8 mouse cellular contexts compared by ENCODE assay signal in genomic region chr2:119035397-119035745, GRCm38 (mm10). TPM values are rescaled to one million over a fixed set of nuclear protein-coding genes. Genes with fewer than 3 reads are reported as not detected.
DNase-seq lines count a peak whose midpoint lies in the region; ATAC-seq and TF ChIP-seq lines count a peak whose summit lies in the region.

No protein-coding gene starts in this region.

- peak overlapping the region; percentile 51; the same call in 1 of the 2 replicates for H3K4me2 ChIP-seq in CH12.LX (ENCODE audit: insufficient read depth, low read depth, poor library complexity, severe bottlenecking)
- peak overlapping the region; percentile 75 for H3K4me2 ChIP-seq in heart, embryonic 16.5 days (ENCODE audit: low read depth, low read length)
- peak overlapping the region; percentile 83 for H3K4me2 ChIP-seq in liver, postnatal 0 days (ENCODE audit: low read depth, low read length)

- no peak for TF ChIP-seq RAD21 in CH12.LX (IDR thresholded peaks at IDR 0.05; ENCODE audit: low read depth, low read length)

- no peak for TF ChIP-seq EP300 in CH12.LX (IDR thresholded peaks at IDR 0.05; ENCODE audit: low read length)
- TF ChIP-seq EP300 in liver, postnatal 0 days (IDR thresholded peaks at IDR 0.05; ENCODE audit: low read depth) = no peak

- H3K9me3 ChIP-seq in CH12.LX (replicated peaks; ENCODE audit: low read length) = no peaks in the 10 kb centered on the region
- H3K9me3 ChIP-seq in heart, embryonic 16.5 days (replicated peaks; ENCODE audit: control insufficient read depth, low read length) = no peaks in the 10 kb centered on the region
- H3K9me3 ChIP-seq in liver, postnatal 0 days (ENCODE audit: low read length) = no peaks in the 10 kb centered on the region

- peak overlapping the region; percentile 90 for H3K27ac ChIP-seq in gastrocnemius, adult 2 months
- peak overlapping the region; percentile 52; the same call in 1 of the 2 replicates for H3K27ac ChIP-seq in CH12.LX (ENCODE audit: insufficient read depth, low read depth)
- peak overlapping the region; percentile 94 for H3K27ac ChIP-seq in heart, embryonic 16.5 days (ENCODE audit: low read length)
- H3K27ac ChIP-seq in liver, postnatal 0 days (ENCODE audit: low read depth) = peak overlapping the region; percentile 69

- TF ChIP-seq CTCF in gastrocnemius, adult 2 months (IDR thresholded peaks at IDR 0.05) = no peak
- TF ChIP-seq CTCF in CH12.LX (conservative IDR thresholded peaks at IDR 0.05 in 1 of 2, IDR thresholded peaks at IDR 0.05 in 1 of 2; ENCODE audit: low read depth in 2 of 2, low read length in 2 of 2) = no peak
- TF ChIP-seq CTCF in liver, postnatal 0 days (IDR thresholded peaks at IDR 0.05; ENCODE audit: low read depth) = no peak

- H3K9ac ChIP-seq in CH12.LX (ENCODE audit: insufficient read depth, low read depth) = peak overlapping the region; percentile 77
- peak overlapping the region; percentile 95 for H3K9ac ChIP-seq in heart, embryonic 16.5 days (ENCODE audit: low read length)
- H3K9ac ChIP-seq in liver, postnatal 0 days (replicated peaks) = peak overlapping the region; percentile 73

- intact Hi-C loops in gastrocnemius, adult 2 months (cut with DNase I) = loop anchor here (10.0 kb wide), 1 partner anchor 249 kb away; the partner anchor contains the start of gene Vps18

- H3K4me1 ChIP-seq in CH12.LX (ENCODE audit: control insufficient read depth in 1 of 2, insufficient read depth in 2 of 2) = peaks cover 4 to 18% of the 10 kb centered on the region in 2 experiments; a peak in 3 of 4 replicates
- peaks cover 12% of the 10 kb centered on the region for H3K4me1 ChIP-seq in heart, embryonic 16.5 days (ENCODE audit: control insufficient read depth, insufficient read depth, low read length)
- H3K4me1 ChIP-seq in liver, postnatal 0 days (ENCODE audit: insufficient read depth) = peaks cover 5% of the 10 kb centered on the region

- H3K4me3 ChIP-seq in gastrocnemius, adult 2 months = peak overlapping the region; percentile 72
- peak overlapping the region; percentile 80 to 95 (median 88) for H3K4me3 ChIP-seq in CH12.LX (replicated peaks in 1 of 3; ENCODE audit: low read depth in 2 of 3, low read length in 2 of 3, poor library complexity in 1 of 3)
- peak overlapping the region; percentile 99 for H3K4me3 ChIP-seq in heart, embryonic 16.5 days (ENCODE audit: low read length)
- peak overlapping the region; percentile 64 for H3K4me3 ChIP-seq in liver, postnatal 0 days (ENCODE audit: low read depth, low read length)

- whole genome bisulfite sequencing in heart, embryonic 16.5 days = 11% methylated on average over 7 of the region's 7 CpGs
- WGBS in liver, postnatal 0 days (ENCODE audit: insufficient replicate concordance) = 13% methylated on average over 7 of the region's 7 CpGs

- ATAC-seq in heart, embryonic 16.5 days (replicated peaks; ENCODE audit: extremely low read depth, insufficient read depth, low FRiP score) = no peak
- no peak for ATAC-seq in liver, postnatal 0 days
- no peak for ATAC-seq in granulocyte monocyte progenitor cell, adult 5-6 weeks (replicated peaks; ENCODE audit: poor library complexity, severe bottlenecking)

- no peak for DNase-seq in gastrocnemius, adult 2 months
- no peak for DNase-seq in gastrocnemius, postnatal 10 days
- no peak for DNase-seq in CH12.LX (ENCODE audit: extremely low read depth)
- no peak for DNase-seq in liver, postnatal 0 days
- DNase-seq in adrenal gland, adult 8-10 months = no peak
- DNase-seq in cerebellum, adult 11 months = no peak

- no peak for TF ChIP-seq POLR2A in CH12.LX (IDR thresholded peaks at IDR 0.05; ENCODE audit: low read depth, low read length)

- peaks cover 13% of the 10 kb centered on the region for H3K27me3 ChIP-seq in CH12.LX (replicated peaks)
- H3K27me3 ChIP-seq in heart, embryonic 16.5 days (ENCODE audit: control insufficient read depth, insufficient read depth, low read length) = no peaks in the 10 kb centered on the region
- no peaks in the 10 kb centered on the region for H3K27me3 ChIP-seq in liver, postnatal 0 days (ENCODE audit: insufficient read depth, low read length)

- peaks cover 13% of the 10 kb centered on the region for H3K79me2 ChIP-seq in CH12.LX (replicated peaks; ENCODE audit: control insufficient read depth, extremely low read depth, insufficient read depth, poor library complexity, severe bottlenecking)

- dilution Hi-C loops in CH12.LX (cut with MboI; ENCODE audit: extremely low pct_ligation_motif_present, extremely low pct_unique_long_range_greater_than_20kb, low sequenced_read_pairs) = no loop called here

- in situ Hi-C loops in CH12.LX (cut with MboI; ENCODE audit: low pct_ligation_motif_present, low pct_unique_long_range_greater_than_20kb, low sequenced_read_pairs) = loop anchor here (5.0 kb wide), 1 partner anchor 152 kb away; no protein-coding TSS in a partner anchor

- H3K36me3 ChIP-seq in CH12.LX (replicated peaks in 1 of 2; ENCODE audit: control insufficient read depth in 1 of 2, insufficient read depth in 1 of 2, low read length in 1 of 2) = peaks cover 28 to 35% of the 10 kb centered on the region in 2 experiments
- H3K36me3 ChIP-seq in heart, embryonic 16.5 days (ENCODE audit: control insufficient read depth, insufficient read depth) = peaks cover 11% of the 10 kb centered on the region; the same call in 1 of the 2 replicates
- peaks cover 19% of the 10 kb centered on the region for H3K36me3 ChIP-seq in liver, postnatal 0 days (replicated peaks; ENCODE audit: insufficient read depth, low read length)

TF ChIP-seq in CH12.LX, 34 proteins besides CTCF, POLR2A, EP300 and RAD21:
- TF ChIP-seq SIN3A (IDR thresholded peaks at IDR 0.05; ENCODE audit: low read length) (peak; percentile 39; the same call in 1 of the 2 replicates), NRF1 (IDR thresholded peaks at IDR 0.05; ENCODE audit: low read depth, low read length) (no peak), NELFE (IDR thresholded peaks at IDR 0.05; ENCODE audit: low read depth, low read length) (no peak), KAT2A (IDR thresholded peaks at IDR 0.05; ENCODE audit: insufficient replicate concordance, low read length) (no peak), MYC (IDR thresholded peaks at IDR 0.05; ENCODE audit: low read depth, low read length) (0 out of 2 replicates have a peak, but pooled peaks have one; percentile 51), IRF4 (IDR thresholded peaks at IDR 0.05; ENCODE audit: low read depth, low read length) (no peak)

RNA-seq across cellular contexts. Expression of gene Rpusd2, which starts 0.8 kb away (rescaled TPM):
- total RNA-seq in gastrocnemius, adult 2 months (2021) = 1 to 10 TPM; 2.8 to 3.4 TPM
- total RNA-seq in gastrocnemius, postnatal 10 days (2021) = 1 to 10 TPM; 3.8 to 4.3 TPM
- 14.7 and 14.8 TPM in 2 replicates for total RNA-seq in CH12.LX (2012; rRNA removed)
- total RNA-seq in CH12.LX (2014; rRNA removed) = 9.3 and 10.7 TPM in 2 replicates
- polyA plus RNA-seq in CH12.LX (2012; ENCODE audit: insufficient read length, low read depth) = 12.3 and 13.7 TPM in 2 replicates
- polyA plus RNA-seq in heart, embryonic 16.5 days (2015; fragmentation: Nextera tagmentation; extraction: Ambion mirVana) = 3.6 and 5.3 TPM in 2 replicates
- 1.3 and 2.1 TPM in 2 replicates for polyA plus RNA-seq in liver, postnatal 0 days (2015; fragmentation: Nextera tagmentation; extraction: Ambion mirVana)
- 1 to 10 TPM; 5.1 to 8.2 (median 7.2) TPM for total RNA-seq in adrenal gland, adult 8-10 months (2022)
- 15.8 and 16.0 TPM in 2 replicates for total RNA-seq in granulocyte monocyte progenitor cell, adult 5-6 weeks (2014; fragmentation: Nextera tagmentation)
- 15.0 and 15.8 TPM in 2 replicates for total RNA-seq in granulocyte monocyte progenitor cell, adult 5-6 weeks (2017)

RNA-seq across cellular contexts. Expression of gene Ccdc32, which starts 6.2 kb away (rescaled TPM):
- total RNA-seq in gastrocnemius, adult 2 months (2021) = 1 to 10 TPM; 3.2 to 4.8 TPM
- total RNA-seq in gastrocnemius, postnatal 10 days (2021) = 1 to 10 TPM; 7.4 to 8.2 TPM
- total RNA-seq in CH12.LX (2012; rRNA removed) = 11.7 and 13.9 TPM in 2 replicates
- 17.6 and 18.3 TPM in 2 replicates for total RNA-seq in CH12.LX (2014; rRNA removed)
- 11.5 and 11.8 TPM in 2 replicates for polyA plus RNA-seq in CH12.LX (2012; ENCODE audit: insufficient read length, low read depth)
- 18.6 and 19.6 TPM in 2 replicates for polyA plus RNA-seq in heart, embryonic 16.5 days (2015; fragmentation: Nextera tagmentation; extraction: Ambion mirVana)
- 12.2 and 12.8 TPM in 2 replicates for polyA plus RNA-seq in liver, postnatal 0 days (2015; fragmentation: Nextera tagmentation; extraction: Ambion mirVana)
- total RNA-seq in adrenal gland, adult 8-10 months (2022) = 10 to 100 TPM; 22.5 to 26.5 (median 23.2) TPM
- 11.5 and 18.3 TPM in 2 replicates for total RNA-seq in granulocyte monocyte progenitor cell, adult 5-6 weeks (2014; fragmentation: Nextera tagmentation)
- total RNA-seq in granulocyte monocyte progenitor cell, adult 5-6 weeks (2017) = 14.4 and 15.7 TPM in 2 replicates

RNA-seq across cellular contexts. Expression of gene Knl1, which starts 11.5 kb away (rescaled TPM):
- total RNA-seq in gastrocnemius, adult 2 months (2021) = under 1 TPM; 0.03 to 0.06 TPM
- 1 to 10 TPM; 4.9 to 7.7 TPM for total RNA-seq in gastrocnemius, postnatal 10 days (2021)
- 19.9 and 23.3 TPM in 2 replicates for total RNA-seq in CH12.LX (2012; rRNA removed)
- 23.8 and 29.6 TPM in 2 replicates for total RNA-seq in CH12.LX (2014; rRNA removed)
- 13.7 and 16.2 TPM in 2 replicates for polyA plus RNA-seq in CH12.LX (2012; ENCODE audit: insufficient read length, low read depth)
- 34.2 and 39.5 TPM in 2 replicates for polyA plus RNA-seq in heart, embryonic 16.5 days (2015; fragmentation: Nextera tagmentation; extraction: Ambion mirVana)
- 34.0 and 35.2 TPM in 2 replicates for polyA plus RNA-seq in liver, postnatal 0 days (2015; fragmentation: Nextera tagmentation; extraction: Ambion mirVana)
- 1 to 10 TPM in 2 of 4 experiments, under 1 TPM in 2; 0.46 to 1.0 (median 0.96) TPM for total RNA-seq in adrenal gland, adult 8-10 months (2022)
- total RNA-seq in granulocyte monocyte progenitor cell, adult 5-6 weeks (2014; fragmentation: Nextera tagmentation) = 42.2 and 46.8 TPM in 2 replicates
- 71.1 and 76.1 TPM in 2 replicates for total RNA-seq in granulocyte monocyte progenitor cell, adult 5-6 weeks (2017)
